Mouse (Mus musculus) ovary, postnatal 14 days (tissue): ENCODE data around the gene Fam89a.

Experiments used
- DNase-seq: peaks from one replicate; pipeline ENCODE4 v3.0.0; 2022; ENCODE audit warnings: low spot score

Fam89a gene

DNA sequence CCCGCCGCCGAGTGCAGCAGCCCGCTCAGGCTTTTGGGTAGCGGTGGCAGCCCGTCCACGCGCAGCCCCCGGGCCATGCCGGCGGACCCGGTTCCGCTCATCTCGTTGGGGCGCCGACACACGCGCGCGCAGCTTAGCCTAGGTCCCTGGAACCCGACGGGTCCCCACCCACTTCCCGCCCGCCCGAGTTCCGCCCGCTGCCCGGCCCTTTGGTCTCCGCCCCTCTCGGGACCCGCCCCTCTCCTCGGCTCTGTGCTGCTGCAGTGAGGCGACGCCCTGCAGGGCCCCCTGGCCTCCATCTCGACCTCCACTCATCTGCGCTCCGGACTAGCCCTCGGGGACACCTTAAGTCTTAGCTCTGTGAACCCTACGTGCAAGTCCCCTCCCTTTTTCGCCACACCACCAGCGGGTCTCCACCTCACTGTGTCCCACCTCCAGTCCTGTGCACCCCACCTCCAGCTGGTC lies at the start of gene Fam89a:
Fam89a (minus strand) TSS at position 124 of the 465 bp plus-strand sequence.
- no peak for DNase-seq

DNA sequence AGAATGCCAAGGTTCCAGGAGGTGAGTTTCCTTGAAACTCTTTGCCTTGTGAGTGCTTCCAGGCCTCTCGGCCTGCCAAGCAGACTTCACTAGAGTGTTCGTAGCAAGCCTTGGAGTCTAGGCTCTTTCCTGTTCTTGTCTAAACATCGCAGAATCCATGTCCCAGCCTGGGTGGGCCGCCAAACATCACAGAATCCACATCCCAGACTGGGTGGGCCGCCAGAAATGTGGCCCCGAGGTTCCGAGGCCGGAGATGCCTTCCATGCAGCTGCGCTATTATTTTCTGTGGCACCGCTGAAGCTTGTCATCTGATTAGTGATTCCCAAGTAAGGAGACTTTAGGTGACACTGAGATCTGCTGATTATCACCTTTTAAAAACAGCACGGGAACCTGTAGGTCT lies 48.9 kb upstream of the Fam89a start:
- no peak for DNase-seq

- DNase-seq: no peak
Measured at GRCm38 (mm10) chr8:124795781-124796488, 44.3 kb upstream of the Fam89a start.

DNA sequence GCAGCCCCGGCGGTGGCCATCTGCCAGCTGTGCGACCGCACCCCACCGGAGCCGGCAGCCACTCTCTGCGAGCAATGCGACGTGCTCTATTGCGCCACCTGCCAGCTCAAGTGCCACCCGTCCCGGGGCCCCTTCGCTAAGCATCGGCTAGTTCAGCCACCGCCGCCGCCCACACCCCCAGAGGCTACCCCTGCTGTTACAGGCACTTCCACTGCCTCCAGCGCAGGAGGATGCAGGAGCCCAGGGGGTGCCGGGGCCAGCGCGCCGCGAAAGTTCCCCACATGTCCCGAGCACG lies 42.8 kb upstream of the Fam89a start:
- DNase-seq: peak; percentile 14

GRCm38 (mm10) chr8:124793661-124794485 lies 42.2 kb upstream of the Fam89a start:
- no peak for DNase-seq

GRCm38 (mm10) chr8:124793172-124793651 lies 41.6 kb upstream of the Fam89a start:
- DNase-seq: peak; percentile 93

DNA sequence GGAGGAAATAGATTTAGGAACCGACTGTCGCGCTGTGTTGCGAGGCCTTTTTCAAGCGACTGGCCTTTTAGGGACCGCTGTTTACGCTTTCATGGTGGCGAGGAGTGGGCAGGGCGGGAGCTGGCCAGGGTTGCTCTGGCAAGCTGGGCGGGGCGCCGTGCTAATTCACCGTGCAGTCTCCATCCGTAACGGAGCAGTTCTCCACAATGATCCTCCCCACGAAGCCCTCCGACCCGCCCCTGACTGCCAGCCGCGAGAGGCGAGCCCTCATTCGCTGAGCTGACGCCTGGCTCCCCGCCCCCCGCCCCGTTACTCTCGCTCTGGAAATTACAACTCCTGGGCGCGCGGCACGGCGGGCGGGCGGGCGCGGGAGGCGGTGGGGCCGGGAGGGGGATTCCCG lies 41.1 kb upstream of the Fam89a start, which contains the start of gene Trim67:
Trim67 (plus strand) TSS at position 385 of the 400 bp plus-strand sequence.
- DNase-seq: peak; percentile 5

DNA sequence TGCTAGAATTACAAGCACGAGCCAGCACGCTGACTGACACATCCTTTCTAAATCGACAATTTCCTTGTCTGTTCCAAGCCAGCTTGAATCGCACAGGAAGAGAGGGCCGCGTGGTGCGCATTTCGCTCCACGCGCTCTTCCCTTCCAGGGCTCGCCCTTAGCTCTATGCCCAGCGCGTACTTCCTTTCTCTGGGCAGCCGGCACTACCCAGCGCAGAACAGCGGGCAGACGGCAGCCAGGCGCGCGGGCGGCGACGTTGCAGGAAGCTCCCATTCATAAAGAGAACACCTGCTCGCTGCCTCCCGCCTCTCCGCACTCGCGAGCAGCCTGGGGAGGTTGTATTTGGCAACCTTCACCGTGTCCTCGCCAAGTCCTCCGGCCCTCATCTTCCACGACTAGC lies 40.6 kb upstream of the Fam89a start:
- no peak for DNase-seq

DNA sequence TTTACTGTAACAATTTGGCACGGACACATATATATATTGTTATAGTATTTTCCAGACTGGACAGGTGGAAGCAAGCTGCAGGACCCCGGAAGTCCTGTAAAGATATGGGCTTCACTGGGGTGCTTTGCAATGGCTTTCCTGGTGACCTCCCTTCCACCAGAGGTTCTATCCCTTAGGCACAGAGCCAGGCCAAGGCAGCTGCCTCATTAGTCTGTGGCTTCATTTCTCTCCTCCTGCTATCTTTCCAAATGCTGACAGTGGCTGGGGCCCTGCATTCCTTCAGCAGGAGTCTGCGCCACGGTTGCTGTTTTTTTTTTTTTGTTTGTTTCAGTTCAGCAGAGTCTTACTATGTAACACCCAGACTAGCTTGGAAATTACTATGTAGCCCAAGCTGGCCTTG lies 40.1 kb upstream of the Fam89a start:
- no peak for DNase-seq

DNA sequence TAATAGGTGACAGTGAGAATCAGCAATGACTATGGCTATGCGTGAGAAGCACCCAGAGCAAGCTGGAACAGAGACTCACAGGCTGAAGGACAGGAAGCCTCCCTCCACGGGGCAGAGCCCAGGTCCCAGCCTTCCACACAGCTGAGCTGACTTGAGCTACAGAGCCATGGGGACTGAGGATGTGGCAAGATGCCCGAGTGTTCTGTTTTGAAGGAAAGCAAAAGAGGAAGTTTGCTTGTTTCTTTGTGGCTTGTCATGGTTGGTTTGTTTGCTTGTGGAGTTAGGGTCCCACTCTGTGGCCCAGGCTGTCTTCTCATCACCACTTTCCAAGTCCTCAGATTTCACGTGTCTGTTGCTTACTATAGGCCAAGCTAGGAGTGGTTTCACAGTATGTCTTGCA lies 39.0 kb upstream of the Fam89a start:
- no peak for DNase-seq

GRCm38 (mm10) chr8:124784613-124785012 lies 33.0 kb upstream of the Fam89a start:
- DNase-seq: no peak

DNA sequence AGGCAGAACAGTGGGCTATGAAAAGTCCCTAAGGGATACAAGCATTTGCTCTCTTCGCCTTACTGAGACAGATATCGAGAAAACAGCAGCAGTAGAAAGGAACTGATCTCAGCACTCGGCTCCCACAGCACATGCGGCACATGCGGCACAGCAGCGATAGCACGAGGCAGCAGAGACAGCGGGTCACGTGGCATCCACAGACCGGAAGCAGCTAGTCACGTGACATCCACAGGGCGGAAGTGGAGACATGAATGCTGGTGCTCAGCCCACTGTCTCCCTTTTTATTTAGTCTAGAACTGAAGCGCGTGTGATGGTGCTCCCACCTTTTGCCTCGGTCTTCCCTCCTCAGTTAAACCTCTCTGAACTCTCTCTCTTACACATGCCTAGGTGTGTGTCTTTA lies 31.6 kb upstream of the Fam89a start:
- no peak for DNase-seq

GRCm38 (mm10) chr8:124782431-124782830 lies 30.8 kb upstream of the Fam89a start:
- DNase-seq: no peak

DNA sequence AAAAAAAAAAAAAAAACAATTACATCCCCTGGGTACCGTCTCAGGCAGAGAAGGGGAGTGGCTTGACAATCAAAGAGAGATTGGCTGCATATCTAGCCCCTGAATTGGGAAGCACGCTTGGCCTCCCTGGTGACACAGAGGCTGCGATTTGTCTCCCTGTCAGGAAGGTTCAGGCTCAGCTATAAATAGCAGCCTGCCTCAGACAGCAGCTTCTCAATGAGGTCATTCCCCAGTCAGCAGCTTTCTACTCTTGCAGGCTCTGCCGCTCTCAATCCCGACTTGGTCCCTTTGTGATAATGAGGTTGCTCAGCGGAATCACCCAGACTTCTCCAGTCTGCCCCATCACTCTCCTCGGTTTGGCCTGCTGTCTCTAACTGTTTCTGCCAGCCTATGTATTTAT lies 28.6 kb upstream of the Fam89a start:
- no peak for DNase-seq

- DNase-seq: peak; percentile 46
Measured at GRCm38 (mm10) chr8:124775695-124776094, 24.1 kb upstream of the Fam89a start.

DNA sequence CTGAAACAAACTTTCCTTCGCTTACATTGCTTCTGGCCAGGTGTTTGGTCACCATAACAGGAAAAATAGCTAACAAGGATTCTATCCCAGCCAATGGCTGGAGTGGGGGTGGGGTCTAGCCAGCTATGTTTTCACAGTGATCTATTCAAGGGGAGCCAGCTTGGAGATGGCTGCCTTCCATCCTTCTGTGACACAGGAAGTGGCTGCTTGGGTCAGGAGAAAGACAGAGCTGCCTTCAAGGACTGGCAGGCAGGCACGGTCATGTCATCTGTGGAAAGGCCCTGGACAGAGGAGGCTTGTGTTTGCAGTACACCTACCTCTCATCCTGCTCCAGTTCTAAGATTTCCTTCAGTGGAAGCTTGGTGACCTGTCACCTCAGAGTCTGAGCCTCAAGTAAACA lies 20.8 kb upstream of the Fam89a start:
- DNase-seq: no peak

DNA sequence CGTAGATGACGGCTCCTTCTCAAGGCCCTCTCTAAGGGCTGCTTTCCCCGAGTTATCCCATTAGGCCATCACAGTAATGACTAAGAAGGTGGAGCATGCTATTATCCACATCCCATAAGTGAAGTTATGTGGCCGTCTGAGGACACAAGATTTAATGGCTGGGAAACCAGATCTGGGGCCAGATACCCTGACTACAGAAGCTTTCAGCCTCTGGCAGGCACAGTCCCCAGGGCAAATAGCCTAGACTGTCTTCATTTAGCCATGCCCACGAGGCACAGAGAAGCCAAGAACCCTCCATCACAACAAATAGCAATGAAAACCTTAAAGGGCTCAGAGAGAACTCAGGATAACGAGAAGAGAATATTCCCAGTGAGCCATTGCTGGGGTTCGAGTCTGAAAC lies 11.4 kb upstream of the Fam89a start:
- DNase-seq: no peak

GRCm38 (mm10) chr8:124758544-124758943 lies 6.9 kb upstream of the Fam89a start:
- no peak for DNase-seq

DNA sequence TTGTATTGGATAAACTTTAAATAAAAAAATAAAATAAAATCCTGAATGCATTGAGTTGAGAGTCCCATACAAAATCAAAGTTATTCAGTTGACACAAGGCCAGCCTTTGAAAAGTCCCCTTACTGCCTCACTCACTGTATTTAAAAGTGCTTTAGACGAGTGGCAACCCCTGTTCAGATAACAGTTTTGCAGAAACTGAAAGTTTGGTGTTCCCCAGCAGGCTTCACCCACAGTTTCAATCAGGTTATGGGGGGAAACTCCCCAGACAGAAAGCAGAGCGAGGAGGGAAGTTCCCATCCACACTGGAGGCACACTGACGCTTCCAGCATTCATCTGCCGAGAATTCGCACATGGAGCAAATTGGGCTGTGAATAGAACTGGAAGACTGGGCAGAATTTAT lies 5.0 kb upstream of the Fam89a start:
- DNase-seq: no peak

- DNase-seq: no peak
Measured at GRCm38 (mm10) chr8:124756153-124756552, 4.5 kb upstream of the Fam89a start.

DNA sequence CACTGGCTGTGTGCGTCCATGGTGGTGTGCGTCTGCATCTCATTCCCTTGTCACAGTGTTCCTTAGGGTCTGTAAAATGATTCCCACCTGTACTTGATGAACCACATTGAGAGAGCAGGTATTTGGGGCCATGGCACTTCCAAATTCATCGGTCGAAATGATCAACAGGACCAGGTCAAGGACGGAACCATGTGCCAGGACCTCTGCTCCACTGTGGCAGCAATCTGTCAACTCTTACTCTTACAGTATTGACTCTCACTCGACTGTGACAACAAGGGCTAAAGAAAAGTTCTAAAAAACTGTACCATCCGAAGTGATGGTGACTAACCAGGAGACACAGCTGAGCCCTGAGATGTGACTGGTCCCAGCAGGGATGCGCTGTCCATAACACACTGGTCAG lies 3.8 kb upstream of the Fam89a start:
- no peak for DNase-seq

- DNase-seq: no peak
Measured at GRCm38 (mm10) chr8:124754792-124755190, 3.2 kb upstream of the Fam89a start.

DNA sequence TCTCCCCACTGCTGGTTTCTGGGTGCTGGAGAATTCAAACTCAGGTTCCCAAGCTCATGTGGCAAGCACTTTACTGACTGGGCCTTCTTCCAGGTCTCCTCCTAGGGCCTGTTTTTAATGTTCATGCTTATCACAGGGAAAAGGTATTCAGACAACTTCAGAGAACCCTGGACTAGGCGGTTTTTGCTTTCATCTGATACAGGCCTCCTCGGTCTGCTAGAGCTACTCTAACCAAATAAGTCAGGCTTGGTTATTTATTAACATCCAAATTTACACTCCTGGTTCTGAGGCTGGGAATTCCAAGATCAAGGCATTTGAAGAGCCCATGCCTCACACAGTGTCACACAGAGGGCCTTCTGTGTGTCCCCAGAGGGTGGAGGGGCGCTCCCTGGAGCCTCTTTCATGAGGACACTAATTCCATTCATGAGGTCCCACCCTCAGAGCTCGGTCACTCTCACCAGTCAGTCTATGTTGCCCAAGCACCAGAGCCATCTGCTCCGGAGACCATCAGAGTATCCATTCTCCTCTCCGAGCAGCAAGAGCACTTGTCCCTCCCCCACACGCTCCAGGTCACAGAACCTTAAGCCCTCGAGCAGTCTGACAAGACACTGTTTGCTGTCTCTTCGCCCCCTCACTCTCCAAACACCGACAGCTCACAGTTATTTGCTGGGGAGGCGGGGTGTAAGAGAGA lies 2.6 kb upstream of the Fam89a start:
- DNase-seq: no peak
